Mouse (Mus musculus) CH12.LX (cell line): Measurements from ENCODE around the gene Arcn1.

ENCODE experiments used
- CTCF ChIP-seq, 2 experiments: IDR thresholded peaks in 1 of 2; conservative IDR thresholded peaks in 1 of 2; 2 replicates each; pipeline ENCODE4 v1.5.1; 2011 to 2012; ENCODE audit warnings: low read depth in 2 of 2, low read length in 2 of 2, improper control_type of control experiment in 1 of 2, inconsistent platforms in 1 of 2, mild to moderate bottlenecking in 1 of 2, moderate library complexity in 1 of 2
- E2F4 ChIP-seq: IDR thresholded peaks from 2 replicates; pipeline ENCODE4 v1.6.1; 2011; ENCODE audit warnings: low read depth, low read length, improper control_type of control experiment; ENCODE audit not compliant: insufficient replicate concordance
- ETS1 ChIP-seq: conservative IDR thresholded peaks from 2 replicates; pipeline ENCODE4 v1.6.1; 2012; ENCODE audit warnings: low read depth, mild to moderate bottlenecking, inconsistent platforms, low read length, improper control_type of control experiment, moderate library complexity
- GABPA ChIP-seq: IDR thresholded peaks from 2 replicates; pipeline ENCODE4 v1.6.1; 2012; ENCODE audit warnings: low read depth, low read length, improper control_type of control experiment, inconsistent platforms; ENCODE audit not compliant: insufficient replicate concordance
- JUN ChIP-seq: IDR thresholded peaks from 2 replicates; pipeline ENCODE4 v1.6.1; 2011; ENCODE audit warnings: low read depth, mild to moderate bottlenecking, low read length, improper control_type of control experiment, moderate library complexity; ENCODE audit not compliant: insufficient read depth
- JUND ChIP-seq: conservative IDR thresholded peaks from 2 replicates; pipeline ENCODE4 v1.6.1; 2011; ENCODE audit warnings: low read depth, low read length, improper control_type of control experiment
- MEF2A ChIP-seq: IDR thresholded peaks from 2 replicates; pipeline ENCODE4 v1.6.1; 2014; ENCODE audit warnings: low read depth, mild to moderate bottlenecking, inconsistent platforms, low read length, improper control_type of control experiment, borderline replicate concordance
- NELFE ChIP-seq: IDR thresholded peaks from 2 replicates; pipeline ENCODE4 v1.6.1; 2011; ENCODE audit warnings: low read depth, low read length, improper control_type of control experiment
- POLR2A ChIP-seq: IDR thresholded peaks from 2 replicates; pipeline ENCODE4 v1.6.1; 2011; ENCODE audit warnings: low read depth, mild to moderate bottlenecking, improper control_type of control experiment, low read length
- POLR2AphosphoS2 ChIP-seq: IDR thresholded peaks from 2 replicates; pipeline ENCODE4 v1.6.1; 2011; ENCODE audit warnings: low read depth, low read length, improper control_type of control experiment
- RAD21 ChIP-seq: IDR thresholded peaks from 2 replicates; pipeline ENCODE4 v1.6.1; 2011; ENCODE audit warnings: low read depth, mild to moderate bottlenecking, low read length, improper control_type of control experiment, moderate library complexity
- ZMIZ1 ChIP-seq: IDR thresholded peaks from 2 replicates; pipeline ENCODE4 v1.6.1; 2012; ENCODE audit warnings: low read depth, mild to moderate bottlenecking, inconsistent platforms, low read length, improper control_type of control experiment
- ZNF384 ChIP-seq: IDR thresholded peaks from 2 replicates; pipeline ENCODE4 v1.6.1; 2012; ENCODE audit warnings: low read depth, low read length, improper control_type of control experiment, inconsistent platforms

- TF ChIP-seq JUN (no peak), POLR2A (no peak), JUND (no peak), MEF2A (no peak), CTCF (conservative IDR thresholded peaks at IDR 0.05 in 1 of 2, IDR thresholded peaks at IDR 0.05 in 1 of 2; ENCODE audit: low read depth in 2 of 2, low read length in 2 of 2) (no peak), ZMIZ1 (no peak), NELFE (no peak), ZNF384 (no peak), POLR2AphosphoS2 (no peak), E2F4 (no peak), ETS1 (no peak), GABPA (no peak), RAD21 (no peak)
Measured at GRCm38 (mm10) chr9:44792842-44793241, 25.2 kb upstream of the Arcn1 start.
